Mouse (Mus musculus): ENCODE results near the gene Preb.

Gene Preb

GRCm38 (mm10) chr5:30955751-30956150, 4.4 kb downstream of the Preb start:
- no peak for DNase-seq (ENCODE audit: low read depth in 1 of 2, low spot score in 2 of 2)

- DNase-seq (ENCODE audit: low read depth in 1 of 2, low spot score in 2 of 2), result no peak
Measured at GRCm38 (mm10) chr5:30954556-30954955, 5.6 kb downstream of the Preb start.

- no peak for DNase-seq (ENCODE audit: low read depth in 1 of 2, low spot score in 2 of 2)
Measured at GRCm38 (mm10) chr5:30954065-30954464, 6.1 kb downstream of the Preb start.

GRCm38 (mm10) chr5:30952551-30952950, 7.6 kb downstream of the Preb start:
- no peak for DNase-seq (ENCODE audit: low read depth in 1 of 2, low spot score in 2 of 2)

GRCm38 (mm10) chr5:30951706-30952105, 8.5 kb downstream of the Preb start:
- no peak for DNase-seq (ENCODE audit: low read depth in 1 of 2, low spot score in 2 of 2)

- DNase-seq (ENCODE audit: low read depth in 1 of 2, low spot score in 2 of 2), result no peak
Measured at GRCm38 (mm10) chr5:30950922-30951321, 9.2 kb downstream of the Preb start.

- DNase-seq (ENCODE audit: low read depth in 1 of 2, low spot score in 2 of 2), result no peak
Measured at GRCm38 (mm10) chr5:30950451-30950850, 9.7 kb downstream of the Preb start.

GRCm38 (mm10) chr5:30949654-30950326, 10.4 kb downstream of the Preb start:
- DNase-seq (ENCODE audit: low read depth in 1 of 2, low spot score in 2 of 2), result peak; percentile 78 to 87

GRCm38 (mm10) chr5:30948620-30949019, 11.5 kb downstream of the Preb start:
- no peak for DNase-seq (ENCODE audit: low read depth in 1 of 2, low spot score in 2 of 2)

GRCm38 (mm10) chr5:30944956-30945781, 15.0 kb downstream of the Preb start, which contains the start of gene Cgref1:
Gene Cgref1, minus strand, starts transcription at chr5:30945591.
- no peak for DNase-seq (ENCODE audit: low read depth in 1 of 2, low spot score in 2 of 2)

GRCm38 (mm10) chr5:30944344-30944743, 15.8 kb downstream of the Preb start:
- no peak for DNase-seq (ENCODE audit: low read depth in 1 of 2, low spot score in 2 of 2)

- no peak for DNase-seq (ENCODE audit: low read depth in 1 of 2, low spot score in 2 of 2)
Measured at GRCm38 (mm10) chr5:30943004-30943403, 17.2 kb downstream of the Preb start.

GRCm38 (mm10) chr5:30934725-30935461, 25.3 kb downstream of the Preb start:
- no peak for DNase-seq (ENCODE audit: low read depth in 1 of 2, low spot score in 2 of 2)

- no peak for DNase-seq (ENCODE audit: low read depth in 1 of 2, low spot score in 2 of 2)
Measured at GRCm38 (mm10) chr5:30933705-30934104, 26.5 kb downstream of the Preb start.

GRCm38 (mm10) chr5:30931378-30931777, 28.8 kb downstream of the Preb start:
- no peak for DNase-seq (ENCODE audit: low read depth in 1 of 2, low spot score in 2 of 2)

GRCm38 (mm10) chr5:30930846-30931245, 29.3 kb downstream of the Preb start:
- no peak for DNase-seq (ENCODE audit: low read depth in 1 of 2, low spot score in 2 of 2)

- peak in 1 of 2 experiments; percentile 29 for DNase-seq (ENCODE audit: low read depth in 1 of 2, low spot score in 2 of 2)
Measured at GRCm38 (mm10) chr5:30930121-30930520, 30.0 kb downstream of the Preb start.

GRCm38 (mm10) chr5:30927945-30928529, 32.1 kb downstream of the Preb start:
- DNase-seq (ENCODE audit: low read depth in 1 of 2, low spot score in 2 of 2), result no peak

- DNase-seq (ENCODE audit: low read depth in 1 of 2, low spot score in 2 of 2), result no peak
Measured at GRCm38 (mm10) chr5:30926073-30926472, 34.1 kb downstream of the Preb start.

GRCm38 (mm10) chr5:30925217-30925616, 34.9 kb downstream of the Preb start:
- DNase-seq (ENCODE audit: low read depth in 1 of 2, low spot score in 2 of 2), result no peak

- DNase-seq (ENCODE audit: low read depth in 1 of 2, low spot score in 2 of 2), result no peak
Measured at GRCm38 (mm10) chr5:30924614-30925013, 35.5 kb downstream of the Preb start.
